ENCODE assay signal across 11 mouse cellular contexts in the genomic region with DNA sequence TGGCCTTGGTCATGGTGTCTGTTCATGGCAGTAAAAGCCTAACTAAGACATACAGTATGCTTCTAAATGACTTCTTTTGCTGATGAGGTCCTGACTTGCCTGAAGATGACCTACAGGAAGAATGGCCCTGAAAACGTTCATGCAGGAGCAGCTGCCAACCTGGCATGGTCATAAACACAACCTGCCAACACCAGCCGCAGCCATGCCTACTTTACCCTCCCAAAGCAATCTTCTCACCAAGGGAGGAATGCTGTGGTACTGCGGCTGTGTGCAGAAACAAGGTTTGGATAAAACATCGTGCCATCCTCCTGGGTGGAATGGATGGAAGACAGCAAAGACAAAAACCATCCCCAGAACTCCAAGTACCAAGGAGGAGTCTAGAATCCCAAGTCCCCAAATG. TPM values are rescaled to one million over a fixed set of nuclear protein-coding genes. Genes with fewer than 3 reads are reported as not detected.
A peak's percentile ranks its signal among the peaks of the same experiment; 100 is the strongest.
DNase-seq lines count a peak whose midpoint lies in the region; ATAC-seq and TF ChIP-seq lines count a peak whose summit lies in the region.
"Had no signal": no experiment of that assay in that cellular context is flagged by ENCODE, and none has a peak within 500 bp of the region (broad histone marks: within the 10 kb centered on the region; RNA-seq: fewer than 3 reads in every experiment).

No protein-coding gene starts in this region.

- 49% methylated on average over 4 of the region's 4 CpGs for WGBS in liver, adult 2 months
- 51% methylated on average over 4 of the region's 4 CpGs for WGBS in forebrain, embryonic 15.5 days
- 73% methylated on average over 4 of the region's 4 CpGs for WGBS in limb, embryonic 14.5 days

- no peaks in the 10 kb centered on the region for H3K27me3 ChIP-seq in liver, adult 2 months (ENCODE audit: control insufficient read depth, insufficient read depth, low read length)
- no peaks in the 10 kb centered on the region for H3K27me3 ChIP-seq in forebrain, embryonic 15.5 days
- H3K27me3 ChIP-seq in limb, embryonic 14.5 days (ENCODE audit: control insufficient read depth, insufficient read depth, low read length): no peaks in the 10 kb centered on the region
- H3K27me3 ChIP-seq: liver, embryonic 13.5 days; Patski had no signal

- H3K27ac ChIP-seq in liver, adult 2 months (replicated peaks; ENCODE audit: insufficient read depth, low read depth, low read length): no peak overlapping the region
- H3K27ac ChIP-seq in forebrain, embryonic 15.5 days (replicated peaks): peak overlapping the region; percentile 60
- H3K27ac ChIP-seq in limb, embryonic 14.5 days (replicated peaks; ENCODE audit: low read depth, low read length): peak overlapping the region; percentile 71
- H3K27ac ChIP-seq: liver, embryonic 13.5 days had no signal

- no peak overlapping the region for H3K9ac ChIP-seq in liver, adult 2 months (ENCODE audit: low read depth, low read length)
- H3K9ac ChIP-seq in forebrain, embryonic 15.5 days (replicated peaks): no peak overlapping the region
- H3K9ac ChIP-seq in limb, embryonic 14.5 days (ENCODE audit: low read depth, low read length, severe bottlenecking): no peak overlapping the region
- H3K9ac ChIP-seq: liver, embryonic 13.5 days had no signal

- no peak for TF ChIP-seq CTCF in liver, adult 2 months (IDR thresholded peaks at IDR 0.05; ENCODE audit: low read depth, low read length)

- no peak for ATAC-seq in forebrain, embryonic 15.5 days (replicated peaks)
- ATAC-seq in limb, embryonic 14.5 days (ENCODE audit: low FRiP score, low read depth): no peak

- H3K9me3 ChIP-seq in forebrain, embryonic 15.5 days: no peaks in the 10 kb centered on the region
- H3K9me3 ChIP-seq in limb, embryonic 14.5 days (ENCODE audit: control insufficient read depth, low read length): no peaks in the 10 kb centered on the region
- H3K9me3 ChIP-seq: liver, embryonic 13.5 days had no signal

- peaks cover 5% of the 10 kb centered on the region for H3K79me2 ChIP-seq in liver, adult 2 months (ENCODE audit: control insufficient read depth, insufficient read depth, low read length)

- no peak for TF ChIP-seq POLR2A in liver, adult 2 months (IDR thresholded peaks at IDR 0.05; ENCODE audit: extremely low read depth, insufficient read depth, low read length)
- no peak for TF ChIP-seq POLR2A in limb, embryonic 14.5 days (IDR thresholded peaks at IDR 0.05; ENCODE audit: borderline replicate concordance, extremely low read depth, insufficient read depth, insufficient read length)

- H3K4me1 ChIP-seq in liver, adult 2 months (ENCODE audit: control insufficient read depth, insufficient read depth, low read length): no peaks in the 10 kb centered on the region
- H3K4me1 ChIP-seq in forebrain, embryonic 15.5 days: peaks cover 10% of the 10 kb centered on the region; the same call in 1 of the 2 replicates
- H3K4me1 ChIP-seq in limb, embryonic 14.5 days (ENCODE audit: control insufficient read depth, insufficient read depth, low read length): no peaks in the 10 kb centered on the region
- H3K4me1 ChIP-seq: liver, embryonic 13.5 days had no signal

- H3K4me2 ChIP-seq in forebrain, embryonic 15.5 days (replicated peaks): no peak overlapping the region
- H3K4me2 ChIP-seq in limb, embryonic 14.5 days (replicated peaks; ENCODE audit: low read depth, low read length, severe bottlenecking): no peak overlapping the region
- H3K4me2 ChIP-seq: liver, embryonic 13.5 days had no signal

- peak; percentile 30 for DNase-seq in adrenal gland, adult 2 months
- DNase-seq in adrenal gland, adult 8-10 months: no peak
- peak; percentile 25 for DNase-seq in liver, adult 2 months (ENCODE audit: extremely low read depth, low read depth, low spot score)
- no peak for DNase-seq in liver
- no peak for DNase-seq in limb, embryonic 14.5 days (ENCODE audit: low spot score)
- DNase-seq in thymus, postnatal 4 days: no peak
- no peak for DNase-seq in frontal cortex, postnatal 25 days (ENCODE audit: low spot score in 2 of 2)
- DNase-seq: kidney, adult 18-20 months; liver, embryonic 13.5 days had no signal

- H3K36me3 ChIP-seq in liver, adult 2 months (ENCODE audit: control insufficient read depth, insufficient read depth, low read length): peaks cover 26% of the 10 kb centered on the region
- H3K36me3 ChIP-seq in forebrain, embryonic 15.5 days: peaks cover 13% of the 10 kb centered on the region
- peaks cover 43% of the 10 kb centered on the region for H3K36me3 ChIP-seq in limb, embryonic 14.5 days (ENCODE audit: control insufficient read depth, insufficient read depth, low read length)

- H3K4me3 ChIP-seq in liver, adult 2 months (ENCODE audit: insufficient read depth, low read depth, low read length): no peak overlapping the region
- H3K4me3 ChIP-seq in forebrain, embryonic 15.5 days: no peak overlapping the region
- no peak overlapping the region for H3K4me3 ChIP-seq in limb, embryonic 14.5 days (replicated peaks; ENCODE audit: low read length)
- H3K4me3 ChIP-seq: liver, embryonic 13.5 days had no signal

RNA-seq across cellular contexts. Expression of a gene that starts 57.0 kb away (rescaled TPM):
- 10 to 100 TPM; 29.0 to 32.5 TPM for total RNA-seq in adrenal gland, adult 2 months (2021)
- polyA plus RNA-seq in adrenal gland, adult 2 months (2012; rRNA removed): 19.6 and 20.7 TPM in 2 replicates
- total RNA-seq in adrenal gland, adult 8-10 months (2022): 10 to 100 TPM; 37.0 to 46.5 (median 41.6) TPM
- 7.7 and 8.1 TPM in 2 replicates for total RNA-seq in liver, adult 2 months (2014; rRNA removed)
- polyA plus RNA-seq in liver, adult 2 months (2012; rRNA removed): 17.8 and 19.1 TPM in 2 replicates
- 19.9 and 21.0 TPM in 2 replicates for polyA plus RNA-seq in forebrain, embryonic 15.5 days (2015; fragmentation: Nextera tagmentation; extraction: Ambion mirVana)
- 27.8 and 33.9 TPM in 2 replicates for polyA plus RNA-seq in limb, embryonic 14.5 days (2012; rRNA removed)
- polyA plus RNA-seq in limb, embryonic 14.5 days (2014; fragmentation: Nextera tagmentation; extraction: Ambion mirVana): 13.9 and 15.6 TPM in 2 replicates

Comparison
In these comparisons a context has a peak if more than half of its experiments do, and no peak if none do; other contexts are left out.
1. DNase-seq: peak in adrenal gland, adult 2 months (single experiment) and liver, adult 2 months (single experiment); none in adrenal gland, adult 8-10 months (single experiment), liver (single experiment), limb, embryonic 14.5 days (single experiment), thymus, postnatal 4 days (single experiment) and frontal cortex, postnatal 25 days (0 of 2).